Mouse (Mus musculus): ENCODE results near the gene Gpkow.
"Not testable (repeated sequence)": the region's sequence is repeated elsewhere in the genome, so short reads cannot be mapped to it uniquely, and the experiment has no call there.

Gene Gpkow

GRCm38 (mm10) chrX:7690486-7690885 lies 6.4 kb upstream of the Gpkow start:
- peak; percentile 31 for DNase-seq

GRCm38 (mm10) chrX:7692862-7693261 lies 4.1 kb upstream of the Gpkow start:
- DNase-seq = peak; percentile 79

GRCm38 (mm10) chrX:7696520-7696919 lies 411 bp upstream of the Gpkow start:
- no peak for DNase-seq

GRCm38 (mm10) chrX:7713764-7714134 lies 16.8 kb downstream of the Gpkow start:
- peak; percentile 83 for DNase-seq

GRCm38 (mm10) chrX:7714135-7714899 lies 17.4 kb downstream of the Gpkow start, which contains the start of gene Wdr45:
Gene Wdr45, plus strand, starts transcription at chrX:7714333.
- DNase-seq = peak; percentile 100

- not testable (repeated sequence) for DNase-seq
These were observed 19.1 kb downstream of the Gpkow start for GRCm38 (mm10) chrX:7716058-7716457.

GRCm38 (mm10) chrX:7721514-7722281 lies 24.8 kb downstream of the Gpkow start, which contains the start of gene Gm45208:
Gene Gm45208, plus strand, starts transcription at chrX:7722245.
- peak; percentile 98 for DNase-seq

GRCm38 (mm10) chrX:7722282-7722611 lies 25.3 kb downstream of the Gpkow start:
- no peak for DNase-seq

GRCm38 (mm10) chrX:7722691-7723090 lies 25.8 kb downstream of the Gpkow start:
- DNase-seq = no peak

GRCm38 (mm10) chrX:7724135-7724534 lies 27.2 kb downstream of the Gpkow start:
- DNase-seq = no peak

- DNase-seq = no peak
These were observed 28.9 kb downstream of the Gpkow start for GRCm38 (mm10) chrX:7725841-7726240.

GRCm38 (mm10) chrX:7727176-7727575 lies 30.2 kb downstream of the Gpkow start:
- no peak for DNase-seq

- DNase-seq = peak; percentile 99
These were observed 31.4 kb downstream of the Gpkow start, which contains the start of gene Praf2 for GRCm38 (mm10) chrX:7728215-7728921. Gene Praf2, plus strand, starts transcription at chrX:7728439.

GRCm38 (mm10) chrX:7728922-7729265 lies 32.0 kb downstream of the Gpkow start:
- DNase-seq = peak; percentile 89

- peak; percentile 93 for DNase-seq
These were observed 36.7 kb downstream of the Gpkow start for GRCm38 (mm10) chrX:7733571-7734156.

GRCm38 (mm10) chrX:7739336-7740081 lies 42.6 kb downstream of the Gpkow start:
- no peak for DNase-seq

GRCm38 (mm10) chrX:7740082-7740819 lies 43.3 kb downstream of the Gpkow start:
- no peak for DNase-seq

GRCm38 (mm10) chrX:7741103-7741502 lies 44.2 kb downstream of the Gpkow start:
- DNase-seq = no peak

- DNase-seq = no peak
These were observed 46.5 kb downstream of the Gpkow start for GRCm38 (mm10) chrX:7743470-7743869.

GRCm38 (mm10) chrX:7744940-7745339 lies 48.0 kb downstream of the Gpkow start:
- DNase-seq = no peak

GRCm38 (mm10) chrX:7745429-7745828 lies 48.5 kb downstream of the Gpkow start:
- no peak for DNase-seq

All from heart, adult 11 months (tissue).